Mouse (Mus musculus) lung, adult 18-20 months (tissue): ENCODE data around the gene Prdm2.

Experiments
- DNase-seq, 2 experiments: peaks; one replicate each; pipeline ENCODE4 v3.0.0; 2022; ENCODE audit warnings: mixed read lengths in 2 of 2

Prdm2 gene

DNA sequence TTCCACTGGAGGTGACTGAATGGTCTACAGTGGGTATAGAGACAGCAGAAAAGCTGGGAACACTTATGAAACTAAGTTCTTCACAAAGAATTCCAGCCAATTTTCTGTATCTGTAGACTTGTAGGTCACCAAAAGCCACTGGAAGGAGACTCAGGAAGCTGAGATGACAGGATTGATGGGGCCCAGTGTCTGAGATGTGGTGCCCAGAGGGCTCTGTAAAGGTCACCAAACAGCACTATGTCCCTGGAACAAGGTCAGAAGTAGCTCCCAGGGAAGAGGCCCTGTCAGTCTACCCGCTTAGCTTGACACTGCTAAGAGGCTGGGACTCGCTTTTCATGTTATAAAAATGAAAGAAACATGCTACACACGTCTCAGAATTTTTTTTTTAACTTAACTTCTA lies 65.1 kb downstream of the Prdm2 start:
- DNase-seq = no peak

- no peak for DNase-seq
These were observed 69.2 kb downstream of the Prdm2 start for GRCm38 (mm10) chr4:143143615-143144014.

DNA sequence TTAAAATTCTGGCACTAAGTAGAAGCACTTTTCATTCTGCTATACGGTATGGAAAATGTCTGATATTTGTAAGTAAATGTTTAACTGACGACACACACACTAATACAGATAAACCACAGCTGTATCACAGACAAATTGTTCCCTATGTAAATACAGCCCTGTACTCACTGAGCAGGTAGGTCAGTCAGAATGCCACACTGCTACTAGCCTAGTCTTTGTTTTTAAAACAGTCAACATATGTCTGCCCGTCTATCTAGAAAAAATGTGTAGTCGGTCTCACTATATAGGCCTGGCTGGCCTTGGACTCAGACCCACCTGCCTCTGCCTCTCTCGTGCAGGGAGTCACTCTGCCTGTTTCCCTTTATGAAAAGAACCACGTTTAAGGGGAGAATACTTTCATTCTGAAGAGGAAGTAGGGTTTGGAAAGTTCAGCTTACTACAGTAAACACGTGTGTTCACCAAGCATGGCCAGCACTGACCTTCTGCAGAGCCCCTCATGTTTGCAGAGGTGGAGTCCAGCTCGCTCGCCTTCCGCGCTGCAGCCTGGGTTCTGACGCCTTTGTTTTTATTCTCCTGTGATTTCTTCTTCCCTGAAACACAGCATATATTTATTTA lies 71.0 kb downstream of the Prdm2 start:
- DNase-seq = no peak

- DNase-seq = no peak
These were observed 71.9 kb downstream of the Prdm2 start for GRCm38 (mm10) chr4:143140940-143141339.

DNA sequence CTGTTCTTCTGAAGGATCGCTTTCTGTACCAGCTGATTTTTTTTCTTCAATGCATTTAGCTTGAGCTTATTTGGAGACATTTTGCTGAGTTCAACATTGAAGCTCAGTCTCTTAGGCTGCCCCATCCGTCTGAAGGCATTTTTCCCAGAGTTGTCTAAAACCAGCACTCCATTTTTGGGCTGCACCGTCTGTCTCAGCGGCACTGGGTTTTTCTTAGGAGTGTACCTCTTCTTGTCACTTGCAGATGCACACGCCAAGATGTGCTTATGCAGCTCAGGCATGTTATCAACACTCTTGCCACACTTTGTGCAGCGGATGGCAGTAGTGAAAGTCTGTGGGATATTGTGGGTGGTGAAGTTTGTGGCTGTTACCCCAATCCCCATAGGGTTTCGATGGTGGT lies 80.4 kb downstream of the Prdm2 start:
- no peak for DNase-seq

DNA sequence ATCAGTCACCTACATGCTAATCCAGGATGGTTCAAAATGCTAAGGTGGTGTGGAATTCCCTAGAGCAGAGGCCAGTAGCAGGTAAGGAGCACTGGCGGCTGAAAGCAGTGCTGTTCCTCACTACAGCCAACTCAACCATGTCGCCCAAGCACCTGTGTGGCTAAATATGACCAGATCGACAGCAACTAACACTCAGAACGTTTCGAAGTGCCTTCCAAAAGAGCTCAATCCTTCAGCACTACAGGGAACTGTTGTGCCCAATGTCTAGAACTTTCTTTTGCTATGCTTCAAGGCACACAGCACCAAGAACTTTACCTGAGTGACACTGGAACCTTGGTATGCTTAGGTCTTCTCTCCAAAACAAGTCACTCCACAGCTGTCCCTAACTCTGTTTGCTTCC lies 82.4 kb downstream of the Prdm2 start:
- DNase-seq = no peak

DNA sequence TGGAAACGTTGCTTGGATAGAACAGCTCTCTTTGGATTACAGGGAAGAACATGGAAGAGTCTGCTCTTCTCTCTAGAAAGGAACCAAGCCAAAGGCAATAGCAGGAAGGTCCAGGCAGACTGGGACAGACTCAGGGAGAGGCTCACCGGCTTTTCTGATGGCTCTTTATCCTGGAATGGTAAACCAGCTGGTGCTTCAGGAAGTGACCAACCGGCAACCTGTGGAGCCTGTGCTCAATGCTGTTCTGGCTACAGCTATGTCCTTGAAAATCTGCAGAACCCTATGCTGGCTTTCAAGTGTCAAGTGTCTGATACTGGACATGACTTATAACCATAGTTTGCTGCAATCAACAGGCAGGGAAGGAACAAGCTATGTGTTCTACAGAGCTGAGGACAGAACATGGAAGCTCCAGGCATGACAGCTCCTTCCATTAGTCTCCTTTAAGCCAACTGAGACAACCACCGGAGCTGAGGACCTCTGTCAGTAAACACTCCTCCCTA lies 83.5 kb downstream of the Prdm2 start:
- DNase-seq = no peak

GRCm38 (mm10) chr4:143127171-143127570 lies 85.6 kb downstream of the Prdm2 start:
- DNase-seq = no peak

DNA sequence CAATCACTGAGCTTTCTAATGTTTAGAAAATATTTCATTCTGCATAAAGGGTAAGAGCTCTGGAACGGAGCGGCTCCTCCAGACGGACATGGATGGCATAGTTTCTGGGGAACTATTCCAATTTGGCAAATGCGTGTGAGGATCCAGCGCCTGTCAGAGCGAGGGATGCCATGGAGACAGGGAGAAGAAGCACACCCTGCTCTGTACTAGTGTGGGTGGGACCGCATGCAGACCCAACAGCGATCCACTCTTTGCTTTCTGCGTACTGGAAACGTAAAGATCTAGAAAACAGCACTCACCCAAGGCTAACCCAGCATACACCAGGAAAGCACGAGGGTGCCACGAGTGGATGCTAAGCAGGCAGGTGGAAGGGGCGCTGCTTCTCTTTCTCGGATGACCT lies 86.3 kb downstream of the Prdm2 start:
- no peak for DNase-seq

DNA sequence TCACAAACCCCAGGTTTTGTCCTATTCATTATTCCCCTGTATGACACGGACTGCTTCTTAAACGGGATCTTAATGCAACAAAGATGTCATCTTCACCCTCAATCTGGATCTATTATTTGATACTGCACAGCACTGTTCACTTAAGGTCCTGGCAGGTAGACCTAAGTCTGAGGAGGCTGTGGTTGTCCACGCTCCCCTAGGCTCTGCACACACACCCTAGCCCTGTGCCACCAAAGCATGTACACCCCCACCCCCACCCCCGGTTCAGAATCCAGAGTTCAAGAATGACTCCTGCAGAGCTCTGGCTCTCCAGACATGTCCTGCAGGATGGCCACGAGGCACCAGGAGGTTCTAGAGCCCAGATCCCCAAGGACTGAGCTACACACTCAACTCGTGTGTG lies 87.5 kb downstream of the Prdm2 start:
- no peak for DNase-seq

DNA sequence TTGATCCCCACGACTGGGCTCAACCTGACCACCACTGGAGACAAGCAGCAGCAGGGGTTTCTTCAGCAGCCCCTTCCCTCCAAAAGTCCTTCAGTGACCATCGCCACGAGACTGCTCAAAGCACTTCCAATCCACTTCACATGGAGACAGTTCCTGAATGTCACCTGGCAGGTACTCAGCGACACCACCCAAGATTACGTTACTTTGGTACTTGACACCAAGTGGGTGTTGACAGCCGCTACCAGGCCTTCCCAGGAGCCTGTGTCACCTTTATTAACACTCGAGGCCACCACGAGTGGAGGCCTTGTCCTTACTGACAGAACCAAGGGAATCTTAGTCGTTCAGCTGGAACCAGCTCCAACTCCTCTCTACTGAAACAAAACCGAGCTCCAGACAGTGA lies 89.8 kb downstream of the Prdm2 start:
- DNase-seq = peak; percentile 46 to 72

GRCm38 (mm10) chr4:143121174-143121573 lies 91.6 kb downstream of the Prdm2 start:
- DNase-seq = no peak

GRCm38 (mm10) chr4:143120008-143120407 lies 92.8 kb downstream of the Prdm2 start:
- DNase-seq = no peak

DNA sequence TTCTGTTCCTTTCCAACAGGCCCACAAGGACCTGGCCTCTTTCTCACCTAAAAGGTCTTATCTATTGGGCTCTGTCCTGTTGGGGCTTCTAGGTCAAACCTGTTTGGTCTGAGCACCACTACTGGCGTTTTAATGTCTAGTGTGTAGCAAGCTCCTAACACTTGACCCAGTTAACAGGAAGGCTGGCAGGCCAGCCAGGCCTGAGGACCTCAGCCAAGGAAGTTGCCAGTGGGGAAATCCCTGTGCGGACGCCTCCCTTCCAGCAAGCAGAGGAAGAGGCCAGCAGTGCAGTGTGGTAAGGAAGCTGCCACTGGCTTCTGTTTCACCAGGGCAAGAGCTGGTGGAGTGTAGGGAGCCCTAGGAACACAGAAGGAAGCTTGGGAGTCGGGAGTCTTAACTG lies 94.0 kb downstream of the Prdm2 start:
- peak; percentile 88 to 91 for DNase-seq

- DNase-seq = no peak
These were observed 96.9 kb downstream of the Prdm2 start for GRCm38 (mm10) chr4:143115851-143116250.

DNA sequence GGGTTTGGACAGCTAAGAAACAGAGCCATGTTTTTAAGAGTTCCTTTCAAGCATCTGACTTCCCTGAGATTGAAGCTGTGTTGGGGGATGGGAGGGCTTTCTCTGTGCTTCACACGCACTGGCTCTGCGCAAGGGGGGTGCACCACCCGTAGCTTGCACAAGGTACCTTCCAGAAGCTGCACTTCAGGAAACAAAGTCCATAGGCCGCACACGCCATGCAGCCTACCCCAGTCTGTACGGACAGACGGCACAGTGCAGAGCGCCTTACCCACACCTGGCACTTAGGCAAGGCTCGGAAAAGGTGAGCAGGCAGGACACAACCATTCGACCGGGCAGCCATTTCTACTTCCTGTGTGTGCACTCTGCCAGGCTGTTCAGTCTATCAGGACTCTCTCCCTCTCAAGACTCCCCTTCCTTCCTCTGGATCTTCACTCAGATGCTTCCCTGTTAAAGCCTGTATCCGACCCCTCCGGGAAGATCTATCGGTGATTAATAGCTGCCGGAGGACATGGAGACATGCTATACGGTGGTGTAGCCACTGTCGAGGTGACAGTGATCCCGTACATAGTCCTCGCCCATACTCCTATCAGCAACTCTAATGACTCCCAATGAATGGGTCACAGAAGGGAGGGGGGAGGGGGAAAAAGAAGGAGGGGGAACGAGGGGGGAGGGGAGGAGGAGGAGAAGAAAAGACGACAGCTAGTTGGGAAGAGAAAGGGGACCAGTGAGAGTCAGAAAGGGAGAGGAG lies 98.4 kb downstream of the Prdm2 start:
- no peak for DNase-seq

- peak; percentile 55 to 66 for DNase-seq
These were observed 99.8 kb downstream of the Prdm2 start for GRCm38 (mm10) chr4:143112985-143113384.

DNA sequence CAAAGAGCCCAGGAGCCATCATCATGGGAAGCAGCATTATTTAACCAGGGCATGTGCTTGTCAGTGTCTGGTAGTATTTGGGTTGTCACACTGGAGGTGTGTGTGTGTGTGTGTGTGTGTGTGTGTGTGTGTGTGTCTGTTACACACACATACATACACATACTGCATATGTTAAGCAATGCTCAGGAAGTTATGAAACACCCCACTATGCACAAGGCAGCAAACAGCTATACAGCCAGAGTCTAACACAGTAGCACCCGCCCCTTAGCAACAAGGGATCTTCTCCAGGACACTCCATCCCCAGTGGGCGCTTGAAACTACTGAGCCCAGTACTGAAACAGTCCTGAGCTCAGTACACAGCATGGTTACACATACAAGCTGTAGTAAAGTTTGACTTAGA lies 100.4 kb downstream of the Prdm2 start:
- no peak for DNase-seq

GRCm38 (mm10) chr4:143111872-143112271 lies 100.9 kb downstream of the Prdm2 start:
- no peak for DNase-seq

DNA sequence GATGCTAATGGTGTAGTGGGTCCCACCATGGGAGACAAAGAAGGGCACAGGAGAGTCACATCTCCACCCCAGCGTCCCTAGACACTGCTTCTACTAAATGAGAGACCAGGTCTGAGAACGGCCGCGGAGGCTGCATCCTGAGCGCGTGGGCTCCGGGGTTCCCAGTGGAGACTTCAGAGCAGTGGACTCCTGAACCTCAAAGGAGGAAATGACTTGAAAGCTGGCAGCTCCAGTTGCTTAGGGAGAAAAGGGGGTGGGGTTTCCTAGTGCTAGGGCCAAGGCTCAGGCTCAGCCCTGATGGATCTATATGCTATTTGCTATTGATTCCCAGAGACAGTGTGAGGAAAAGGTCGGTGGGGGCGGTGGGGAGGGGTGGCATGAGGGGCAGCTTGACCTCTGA lies 104.2 kb downstream of the Prdm2 start:
- no peak for DNase-seq

GRCm38 (mm10) chr4:143106971-143107370 lies 105.8 kb downstream of the Prdm2 start:
- no peak for DNase-seq

GRCm38 (mm10) chr4:143106566-143106965 lies 106.2 kb downstream of the Prdm2 start:
- DNase-seq = no peak

DNA sequence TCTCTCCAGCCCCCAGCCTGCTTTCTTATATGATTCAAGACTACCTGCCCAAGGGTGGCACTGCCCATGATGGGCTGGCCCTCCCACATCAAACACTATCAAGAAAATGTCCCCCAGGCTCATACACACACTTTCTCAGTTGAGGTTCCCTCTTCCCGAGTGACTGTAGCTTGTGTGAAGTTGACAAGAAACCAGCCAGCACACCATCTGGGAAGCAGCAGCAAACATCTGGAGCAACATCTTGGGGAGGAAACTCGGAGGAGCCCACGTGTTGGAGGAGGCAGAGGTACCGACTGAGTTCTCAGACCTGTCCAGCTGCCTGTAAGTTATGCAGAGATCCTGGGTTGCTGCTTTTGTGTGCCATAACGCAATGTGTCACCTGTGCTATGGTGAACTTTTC lies 108.1 kb downstream of the Prdm2 start:
- no peak for DNase-seq

DNA sequence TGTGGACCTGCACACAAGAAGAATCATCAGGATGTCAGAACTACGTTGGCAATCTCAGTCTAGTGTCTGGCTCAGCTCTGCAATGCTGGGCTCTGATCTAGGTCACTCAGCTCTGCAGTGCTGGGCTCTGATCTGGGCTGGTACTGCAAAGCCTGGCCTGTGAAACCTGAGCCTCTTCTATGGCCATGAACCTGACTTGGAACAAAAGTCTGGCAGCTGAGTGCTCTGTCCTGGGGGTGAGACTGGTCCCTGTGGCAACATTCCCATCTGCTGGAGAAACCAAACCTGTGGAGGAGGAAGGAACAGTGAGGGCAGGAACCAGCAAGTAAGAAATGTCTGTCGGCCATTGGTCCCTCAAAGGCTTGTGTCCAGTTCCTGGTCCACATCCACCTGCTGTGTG lies 109.0 kb downstream of the Prdm2 start:
- no peak for DNase-seq

GRCm38 (mm10) chr4:143100157-143100556 lies 112.6 kb downstream of the Prdm2 start:
- DNase-seq = no peak
